Mouse (Mus musculus): ENCODE data around the gene Aqp11.

DNA sequence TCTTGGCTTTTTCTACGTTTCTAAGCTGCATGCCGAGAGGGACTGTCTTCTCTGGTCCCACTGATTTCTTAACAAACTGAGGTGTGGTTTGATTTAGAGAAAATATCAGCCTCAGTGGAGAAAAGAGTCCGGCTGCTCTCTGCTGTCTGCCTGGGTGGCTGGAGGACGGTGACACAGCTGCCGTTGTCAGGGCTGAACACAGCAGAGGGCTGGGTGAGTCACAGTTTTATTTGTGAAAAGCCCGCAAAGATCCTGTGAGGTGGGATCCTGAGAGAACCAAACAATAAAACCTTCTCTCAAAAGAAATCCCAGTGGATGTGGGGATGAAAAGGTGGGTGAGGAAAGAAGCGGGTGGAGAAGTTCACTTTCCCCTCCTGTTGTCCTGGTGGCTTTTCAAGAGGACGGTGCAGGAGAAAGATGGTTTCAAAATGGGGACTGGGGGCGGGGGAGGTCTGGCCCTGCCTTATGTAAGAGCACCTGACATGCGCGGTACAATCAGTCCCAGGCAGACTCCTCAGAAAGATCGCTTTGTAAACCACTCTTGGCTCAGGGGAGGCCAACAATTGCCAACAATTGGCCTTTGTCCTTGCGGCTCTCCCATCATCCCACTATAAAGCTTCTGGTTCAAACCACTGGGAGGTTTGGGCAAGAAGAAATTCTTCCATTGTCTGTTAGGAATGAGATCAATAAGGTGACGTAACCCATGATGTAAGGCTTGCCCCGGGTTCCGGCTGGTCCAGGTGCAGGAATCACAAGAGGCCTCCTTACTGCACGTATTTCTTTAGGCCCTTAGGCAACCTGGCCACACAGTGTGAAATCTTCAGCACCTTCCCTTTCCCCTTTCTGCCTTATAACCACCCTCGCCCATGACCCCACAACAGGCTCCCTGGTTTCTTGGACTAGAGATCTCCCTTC, 19.1 kb upstream of the Aqp11 start:
- TF ChIP-seq CTCF (IDR thresholded peaks at IDR 0.05; ENCODE audit: low read depth, low read length) (no peak), GATA1 (IDR thresholded peaks at IDR 0.05; ENCODE audit: borderline replicate concordance, low read length) (no peak), TAL1 (conservative IDR thresholded peaks at IDR 0.05; ENCODE audit: low read depth, low read length) (no peak), POLR2AphosphoS5 (IDR thresholded peaks at IDR 0.05; ENCODE audit: insufficient replicate concordance, low read depth, low read length) (no peak), GATA2 (IDR thresholded peaks at IDR 0.05; ENCODE audit: borderline replicate concordance, low read depth, low read length) (no peak)

Data from G1E (cell line).